Mouse (Mus musculus) heart, adult 2 months (tissue): ENCODE results near the gene Whamm.

Experiments
- CTCF ChIP-seq: fragments of 200-600 bp; IDR thresholded peaks from 2 replicates; pipeline ENCODE4 v1.8.1; 2022; ENCODE audit warnings: antibody characterized with exemption, mild to moderate bottlenecking, moderate library complexity
- EP300 ChIP-seq: fragments of 200-500 bp; IDR thresholded peaks from 2 replicates; pipeline ENCODE4 v1.6.1; 2011; ENCODE audit warnings: low read depth, low read length, control low read depth; ENCODE audit not compliant: insufficient read depth

GRCm38 (mm10) chr7:81595056-81595455 is 24.0 kb downstream of the Whamm start:
- TF ChIP-seq CTCF (no peak), EP300 (no peak)
